Mouse (Mus musculus) cortical plate, adult 2 months (tissue): ENCODE measurements at regions not wholly inside any gene's neighbourhood (a gene's known extent, or its start where the extent isn't known, plus 50 kb on each side); places are given as distances from the start of the nearest gene placed in this dataset.
A peak's percentile ranks its signal among the peaks of the same experiment; 100 is the strongest.

Source experiments
- H3K27ac ChIP-seq: fragments of 200-500 bp; 2 replicates; pipeline ENCODE4 v1.5.1; 2012; ENCODE audit warnings: low read length, control low read depth, inconsistent platforms; ENCODE audit not compliant: insufficient read depth
- H3K4me1 ChIP-seq: fragments of 200-500 bp; 2 replicates; pipeline ENCODE4 v1.6.1; 2011; ENCODE audit warnings: low read length; ENCODE audit not compliant: control insufficient read depth, insufficient read depth
- H3K4me3 ChIP-seq: fragments of 200-500 bp; 2 replicates; pipeline ENCODE4 v1.5.1; 2011; ENCODE audit warnings: mild to moderate bottlenecking, low read length, control low read depth; ENCODE audit not compliant: insufficient read depth
- CTCF ChIP-seq: fragments of 200-500 bp; IDR thresholded peaks from 2 replicates; pipeline ENCODE4 v1.5.1; 2011; ENCODE audit warnings: mild to moderate bottlenecking, control low read depth, low read length; ENCODE audit not compliant: insufficient read depth; ENCODE audit errors: extremely low read depth
- POLR2A ChIP-seq: fragments of 200-500 bp; IDR thresholded peaks from 2 replicates; pipeline ENCODE4 v1.6.1; 2011; ENCODE audit warnings: mild to moderate bottlenecking, low read length, control low read depth; ENCODE audit not compliant: insufficient read depth; ENCODE audit errors: extremely low read depth

DNA sequence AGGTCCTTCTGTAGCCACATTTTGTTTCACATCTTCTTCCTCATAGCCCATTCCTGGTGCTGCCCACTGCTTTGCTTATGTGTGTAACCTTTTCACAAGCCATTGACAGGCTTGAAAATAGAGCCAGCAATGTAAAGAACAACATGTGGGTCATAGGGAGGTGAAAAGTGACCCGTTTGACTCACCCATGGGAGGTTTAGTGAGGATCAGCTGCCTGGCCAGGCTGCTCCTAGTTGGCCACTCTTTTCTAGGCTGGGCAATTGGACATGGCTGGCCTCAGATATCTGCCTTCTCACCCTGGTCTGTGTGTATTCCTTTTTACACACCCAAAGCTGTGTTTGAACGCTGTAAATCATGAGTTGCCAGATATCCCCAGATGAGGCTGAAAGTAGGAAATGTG, 208.8 kb upstream of the Dusp10 start:
- TF ChIP-seq CTCF (no peak), POLR2A (no peak)
- Histone ChIP-seq H3K4me3 (no peak overlapping the region), H3K27ac (no peak overlapping the region), H3K4me1 (no peaks in the 10 kb centered on the region)

DNA sequence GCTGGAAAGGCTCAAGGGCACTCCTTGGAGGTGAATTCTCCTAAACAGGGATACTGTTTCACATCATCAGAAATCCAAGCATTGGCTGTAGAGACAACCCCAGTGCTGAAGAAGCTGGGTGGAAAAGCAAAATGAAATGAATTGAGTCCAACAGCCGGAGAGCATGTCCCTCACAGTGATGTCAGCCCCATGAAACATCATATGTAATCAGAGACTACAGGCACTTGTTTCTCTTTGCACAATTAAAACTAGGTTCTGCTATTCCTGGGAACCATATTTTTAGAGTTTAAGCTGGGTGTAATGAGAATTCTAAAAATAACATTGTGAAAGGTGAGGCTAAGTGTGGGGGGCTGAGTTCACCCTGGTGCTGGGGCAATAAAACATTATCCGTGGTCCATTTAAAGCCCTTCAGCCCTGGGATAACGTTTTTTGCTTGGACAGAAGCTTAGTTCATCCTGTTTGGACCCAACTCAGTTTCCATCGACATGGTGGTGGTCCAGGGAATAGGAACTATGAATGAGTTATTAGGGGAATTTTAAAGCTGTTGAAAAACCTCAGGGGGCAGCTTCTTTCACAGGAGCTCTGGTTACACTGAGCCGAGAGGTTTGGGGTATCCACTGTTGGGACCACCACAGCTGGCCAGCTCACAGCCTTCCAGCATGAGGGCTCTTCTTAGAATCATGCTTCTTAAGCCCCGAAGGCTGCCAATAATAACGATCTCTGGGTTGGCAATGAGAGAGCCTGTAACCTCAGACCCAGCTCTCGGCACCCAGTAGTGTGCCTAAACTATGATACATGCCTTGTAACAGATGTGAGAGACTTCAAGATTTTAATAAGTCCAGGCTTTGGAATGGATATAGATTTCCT, 206.0 kb upstream of the Dusp10 start:
- Histone ChIP-seq H3K4me3 (no peak overlapping the region), H3K27ac (no peak overlapping the region)
- TF ChIP-seq POLR2A (no peak), CTCF (no peak)

DNA sequence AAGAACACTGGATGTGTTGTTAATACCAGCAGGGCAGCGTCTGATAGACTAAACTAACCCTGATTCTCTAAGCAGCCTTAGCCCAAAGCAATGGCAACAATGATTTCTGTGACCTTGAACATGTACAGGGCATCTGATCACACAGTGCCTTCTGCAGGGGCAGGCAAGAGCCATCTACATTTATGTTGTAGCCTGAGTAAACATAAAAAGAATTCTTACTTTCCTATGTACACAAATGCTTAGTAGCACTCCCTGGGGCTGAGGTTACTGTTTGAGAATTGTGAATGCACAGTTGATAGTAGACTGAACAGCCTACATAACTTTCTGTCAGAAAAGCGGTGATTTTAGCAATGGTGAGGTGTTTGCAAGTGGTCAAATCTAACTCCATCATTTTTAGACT, 204.9 kb upstream of the Dusp10 start:
- no peak for TF ChIP-seq CTCF
- no peak for TF ChIP-seq POLR2A
- Histone ChIP-seq H3K27ac (no peak overlapping the region), H3K4me3 (no peak overlapping the region), H3K4me1 (no peaks in the 10 kb centered on the region)

More for the DNA sequence above, 206.0 kb upstream of the Dusp10 start:
- no peaks in the 10 kb centered on the region for H3K4me1 ChIP-seq

DNA sequence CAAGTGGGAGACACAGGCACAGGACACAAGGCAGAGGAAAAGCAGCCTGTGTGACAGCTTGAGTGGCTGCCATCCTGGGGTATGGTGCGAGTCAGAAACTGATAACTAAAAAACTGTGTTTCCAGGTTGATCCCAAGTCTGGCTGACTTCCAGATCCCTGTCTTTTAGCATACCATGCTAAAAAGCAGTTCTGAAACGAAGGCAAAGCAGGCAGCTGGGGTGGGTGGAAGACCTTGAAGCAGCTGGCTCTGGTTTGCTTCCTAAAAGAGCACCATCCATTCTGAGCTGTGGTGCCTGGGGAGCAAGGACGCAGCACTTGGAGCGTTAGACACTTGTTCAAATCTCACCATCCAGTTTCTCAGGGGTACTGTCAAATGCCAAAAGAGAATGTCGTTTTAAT, 192.5 kb upstream of the Dusp10 start:
- Histone ChIP-seq H3K27ac (no peak overlapping the region), H3K4me1 (no peaks in the 10 kb centered on the region), H3K4me3 (no peak overlapping the region)
- no peak for TF ChIP-seq CTCF
- TF ChIP-seq POLR2A = no peak

DNA sequence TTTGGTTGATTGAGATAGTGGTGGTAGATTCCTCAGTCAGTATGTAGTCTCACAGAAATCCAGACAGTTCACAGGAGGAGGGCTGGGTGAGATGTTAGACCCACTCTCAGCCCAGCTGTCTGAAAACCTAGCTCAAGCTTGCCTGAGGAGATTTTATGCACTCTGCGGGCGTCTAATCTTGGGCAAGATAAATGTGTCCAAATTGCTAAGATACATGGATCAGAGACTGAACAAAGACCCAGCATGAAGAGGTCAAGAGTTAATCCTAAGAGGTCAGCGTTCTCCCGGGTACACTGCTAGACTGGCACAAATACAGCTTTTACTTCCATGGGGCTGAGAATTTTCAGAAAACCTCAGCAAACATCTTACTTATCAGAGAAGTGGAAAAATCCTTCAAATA, 186.8 kb upstream of the Dusp10 start:
- Histone ChIP-seq H3K4me3 (no peak overlapping the region), H3K4me1 (no peaks in the 10 kb centered on the region), H3K27ac (no peak overlapping the region)
- TF ChIP-seq POLR2A (no peak), CTCF (no peak)

DNA sequence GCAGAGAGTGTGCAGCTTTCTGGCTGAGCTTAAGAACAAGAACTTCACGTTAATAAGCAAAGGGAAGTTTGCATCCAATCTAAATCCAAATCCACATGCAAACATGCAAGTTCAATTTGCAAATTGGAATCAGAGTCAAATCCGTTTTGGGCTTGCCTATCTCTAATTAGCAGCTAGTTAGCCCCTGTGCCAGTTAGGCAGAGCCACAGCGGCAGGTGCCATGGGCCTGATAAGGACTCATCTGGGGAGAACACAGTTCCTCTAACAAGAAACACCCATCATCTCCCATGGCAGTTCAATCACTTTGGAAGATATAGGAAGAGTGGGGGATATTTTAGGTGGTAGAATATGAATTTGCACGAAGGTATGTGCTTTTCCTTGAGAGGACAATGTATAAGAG, 168.0 kb upstream of the Dusp10 start:
- TF ChIP-seq POLR2A (no peak), CTCF (no peak)
- H3K27ac ChIP-seq = no peak overlapping the region
- no peak overlapping the region for H3K4me3 ChIP-seq
- H3K4me1 ChIP-seq = no peaks in the 10 kb centered on the region

DNA sequence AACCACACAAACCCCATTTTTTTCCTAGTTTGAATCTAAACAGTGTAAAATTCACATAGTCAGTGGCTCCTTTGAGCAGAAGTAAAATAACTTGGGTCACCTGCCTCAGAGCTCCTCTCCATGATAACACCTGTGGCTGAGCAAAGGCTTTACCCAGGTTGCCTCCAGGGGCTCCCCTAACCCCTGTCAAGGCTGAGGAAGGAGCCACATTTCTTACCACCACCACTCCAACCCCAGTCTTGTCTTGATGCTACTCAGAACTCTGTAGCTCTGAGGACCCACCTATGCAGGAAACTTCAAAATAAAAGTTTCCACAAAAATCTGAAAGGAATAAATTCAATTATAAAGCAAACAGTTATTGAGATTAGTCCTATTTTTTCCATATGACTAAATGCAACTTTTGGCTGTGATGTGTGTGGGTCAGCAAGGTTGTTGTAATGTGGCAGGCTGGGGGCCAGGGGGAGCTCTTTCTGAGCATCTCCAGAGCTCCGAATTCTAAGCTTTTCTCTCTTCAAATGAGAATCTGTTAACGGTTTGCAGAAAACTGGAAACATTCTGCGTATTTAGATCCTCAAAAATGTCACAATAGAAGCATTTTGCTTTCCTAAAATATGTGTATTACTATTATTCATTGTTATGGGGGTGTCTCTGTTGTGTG, 159.0 kb upstream of the Dusp10 start:
- Histone ChIP-seq H3K4me3 (no peak overlapping the region), H3K4me1 (no peaks in the 10 kb centered on the region), H3K27ac (no peak overlapping the region)
- TF ChIP-seq CTCF (peak; percentile 26; the same call in 1 of the 2 replicates), POLR2A (no peak)

DNA sequence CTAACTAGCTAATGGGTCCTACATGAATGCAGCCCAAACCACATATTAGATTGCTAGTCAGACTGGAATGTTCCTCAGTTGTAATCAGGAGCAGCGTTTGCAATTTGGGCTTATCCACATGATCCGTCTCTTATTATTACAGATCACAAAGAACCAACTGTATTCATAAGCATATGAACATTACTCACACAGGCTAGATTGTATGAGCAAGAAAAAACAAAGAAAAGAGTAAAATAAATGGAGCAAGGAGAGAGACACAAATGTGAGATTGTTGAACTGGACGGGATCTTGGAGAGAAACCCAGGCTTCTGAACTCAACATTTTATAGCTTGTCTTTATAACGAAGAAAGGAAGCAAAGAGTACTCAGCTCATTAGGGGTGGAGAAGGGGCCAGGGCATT, 148.0 kb upstream of the Dusp10 start:
- TF ChIP-seq POLR2A (no peak), CTCF (no peak)
- no peaks in the 10 kb centered on the region for H3K4me1 ChIP-seq
- H3K4me3 ChIP-seq = no peak overlapping the region
- no peak overlapping the region for H3K27ac ChIP-seq

DNA sequence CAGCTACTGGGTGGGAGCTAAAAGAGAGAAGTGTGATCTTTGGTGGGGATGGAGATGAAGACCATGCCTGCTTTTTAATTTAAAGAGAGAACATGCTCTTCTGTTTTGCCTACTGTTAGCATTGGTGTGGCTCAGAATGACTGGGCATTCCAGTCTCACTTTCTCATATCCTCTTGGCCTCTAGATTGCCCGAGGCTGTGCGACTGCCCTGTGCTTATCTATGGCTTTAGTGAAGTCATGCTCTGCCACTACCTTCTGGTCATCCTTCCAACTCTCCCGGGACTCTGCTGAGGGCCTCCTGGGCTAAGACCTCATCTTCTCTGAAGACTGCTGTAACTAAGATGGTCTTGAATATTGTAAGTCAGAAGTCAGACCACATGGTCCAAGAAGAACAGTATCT, 147.5 kb upstream of the Dusp10 start:
- TF ChIP-seq POLR2A = no peak
- TF ChIP-seq CTCF = no peak
- Histone ChIP-seq H3K4me3 (no peak overlapping the region), H3K4me1 (no peaks in the 10 kb centered on the region), H3K27ac (no peak overlapping the region)

DNA sequence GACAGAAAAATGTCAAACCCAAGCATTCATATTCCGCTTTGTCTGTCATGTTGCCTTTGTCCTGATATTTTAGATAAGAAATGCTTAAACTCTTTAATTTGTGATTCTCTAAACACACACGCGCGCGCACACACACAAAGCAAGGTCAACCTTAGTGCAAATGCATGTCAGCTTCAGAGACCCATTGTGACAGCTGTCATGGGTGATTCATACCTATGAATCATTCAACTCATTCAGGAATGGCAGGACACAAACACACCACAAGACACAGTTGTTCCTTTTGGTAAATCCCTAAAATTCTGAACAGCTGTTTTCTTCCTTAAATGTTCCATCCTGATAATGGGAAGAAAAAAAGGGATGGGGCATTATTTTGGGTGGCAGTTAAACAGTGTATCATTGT, 144.1 kb upstream of the Dusp10 start:
- H3K4me1 ChIP-seq = no peaks in the 10 kb centered on the region
- TF ChIP-seq CTCF = no peak
- no peak for TF ChIP-seq POLR2A
- H3K4me3 ChIP-seq = no peak overlapping the region
- H3K27ac ChIP-seq = no peak overlapping the region
